Mouse (Mus musculus) CH12.LX (cell line): Measurements from ENCODE around the gene Col23a1.

ENCODE experiments used
- CTCF ChIP-seq, 2 experiments: IDR thresholded peaks in 1 of 2; conservative IDR thresholded peaks in 1 of 2; 2 replicates each; pipeline ENCODE4 v1.5.1; 2011 to 2012; ENCODE audit warnings: low read depth in 2 of 2, low read length in 2 of 2, improper control_type of control experiment in 1 of 2, inconsistent platforms in 1 of 2, mild to moderate bottlenecking in 1 of 2, moderate library complexity in 1 of 2
- JUN ChIP-seq: IDR thresholded peaks from 2 replicates; pipeline ENCODE4 v1.6.1; 2011; ENCODE audit warnings: low read depth, mild to moderate bottlenecking, low read length, improper control_type of control experiment, moderate library complexity; ENCODE audit not compliant: insufficient read depth
- MXI1 ChIP-seq: IDR thresholded peaks from 2 replicates; pipeline ENCODE4 v1.6.1; 2011; ENCODE audit warnings: mild to moderate bottlenecking, low read depth, low read length, improper control_type of control experiment
- POLR2A ChIP-seq: IDR thresholded peaks from 2 replicates; pipeline ENCODE4 v1.6.1; 2011; ENCODE audit warnings: low read depth, mild to moderate bottlenecking, improper control_type of control experiment, low read length
- USF1 ChIP-seq: IDR thresholded peaks from 2 replicates; pipeline ENCODE4 v1.6.1; 2014; ENCODE audit warnings: low read depth, mild to moderate bottlenecking, inconsistent platforms, low read length, improper control_type of control experiment

DNA sequence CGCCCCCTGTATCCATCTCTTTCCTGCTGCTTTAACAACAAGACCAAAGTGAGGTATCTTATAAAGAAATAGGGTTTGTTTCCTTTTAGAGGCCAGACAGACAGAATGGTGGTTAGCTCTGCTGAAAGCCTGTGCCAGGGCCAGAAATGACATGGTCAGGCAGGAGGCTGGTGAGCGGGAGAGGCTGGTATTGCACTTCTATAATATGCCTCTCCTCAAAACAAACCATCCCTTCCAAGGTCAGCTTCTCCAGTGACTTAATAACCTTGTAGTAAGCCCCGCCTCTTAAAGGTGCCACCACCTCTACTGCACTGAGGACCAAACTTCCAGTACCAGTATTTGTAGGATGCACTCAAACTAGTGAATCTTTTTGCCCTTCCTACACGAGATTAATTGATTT is 81.6 kb downstream of the Col23a1 start:
- no peak for TF ChIP-seq MXI1
- no peak for TF ChIP-seq USF1
- no peak for TF ChIP-seq CTCF (conservative IDR thresholded peaks at IDR 0.05 in 1 of 2, IDR thresholded peaks at IDR 0.05 in 1 of 2; ENCODE audit: low read depth in 2 of 2, low read length in 2 of 2)
- TF ChIP-seq POLR2A, result no peak
- TF ChIP-seq JUN, result no peak
